Mouse (Mus musculus): ENCODE results near the gene Cdkl1. TPM values are rescaled to one million over a fixed set of nuclear protein-coding genes. Genes with fewer than 3 reads are reported as not detected.

The Cdkl1 gene
- polyA plus RNA-seq (2015; fragmentation: Nextera tagmentation; extraction: Ambion mirVana): 9.3 and 11.9 TPM in 2 replicates

DNA sequence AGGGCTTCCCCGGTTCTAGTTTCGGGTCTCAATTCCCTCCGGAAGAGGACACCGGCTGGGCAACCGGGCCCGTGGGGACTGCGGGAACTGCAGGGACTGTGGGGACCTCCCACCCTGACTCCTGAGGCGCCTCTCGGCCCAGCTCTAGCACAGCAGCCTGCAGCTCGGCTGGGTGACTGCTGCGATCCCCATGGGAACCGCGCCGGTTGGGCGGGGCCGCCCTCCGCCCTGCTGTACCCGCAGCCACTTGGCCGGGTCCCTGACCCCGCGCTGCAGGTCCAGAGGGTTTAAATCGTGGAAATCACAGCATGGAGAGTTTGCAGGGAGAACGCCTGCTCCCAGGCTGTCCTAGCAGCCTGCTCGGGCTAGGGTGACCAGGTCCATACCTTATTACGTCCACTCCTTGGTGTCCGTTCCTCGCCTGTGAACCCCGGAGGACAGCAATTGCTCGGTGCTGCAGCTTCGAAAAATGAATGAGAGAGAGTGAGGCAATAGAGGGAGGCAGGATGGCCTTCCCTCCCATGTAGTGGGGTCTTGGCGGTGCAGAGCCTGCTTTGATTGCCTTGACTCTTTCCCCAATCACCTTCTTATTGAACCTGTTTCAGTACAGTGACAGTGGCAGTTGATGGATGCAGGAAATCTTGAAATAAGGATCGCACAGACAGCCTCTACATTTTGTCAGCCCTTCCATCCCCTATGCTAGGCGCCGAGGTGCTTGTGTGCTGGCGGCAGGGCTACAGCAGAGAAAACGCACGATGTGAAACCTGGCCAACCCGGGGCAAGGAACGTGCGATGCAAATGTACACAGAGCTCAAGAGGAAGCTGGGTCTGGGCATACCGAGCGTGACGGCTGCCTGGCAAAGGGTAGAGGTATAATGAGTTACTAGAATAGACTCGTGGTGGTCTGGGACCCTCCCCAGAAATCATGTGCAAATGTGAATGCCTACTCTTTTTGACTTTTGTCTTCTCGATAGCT is at the start of gene Cdkl1:
TSS of gene Cdkl1 (minus strand) at position 738 of the 976 bp plus-strand sequence.
- peak within 1 kb of the TSS; percentile 74 for H3K9ac ChIP-seq (replicated peaks)

GRCm38 (mm10) chr12:69838376-69838775 is 47.3 kb upstream of the Cdkl1 start:
- no peaks in the 10 kb centered on the region for H3K27me3 ChIP-seq (replicated peaks)
- H3K4me1 ChIP-seq: no peaks in the 10 kb centered on the region
- no peak overlapping the region for H3K9ac ChIP-seq (replicated peaks)
- H3K4me2 ChIP-seq: no peak overlapping the region
- H3K27ac ChIP-seq (replicated peaks): no peak overlapping the region
- peaks cover 33% of the 10 kb centered on the region for H3K36me3 ChIP-seq
- WGBS: 82% methylated on average over 11 of the region's 11 CpGs
- no peak for ATAC-seq (ENCODE audit: low FRiP score)
- no peaks in the 10 kb centered on the region for H3K9me3 ChIP-seq (replicated peaks)
- H3K4me3 ChIP-seq (replicated peaks): no peak overlapping the region

More for the DNA sequence above, at the start of gene Cdkl1:
- peak; percentile 86 for ATAC-seq (ENCODE audit: low FRiP score)
- Histone ChIP-seq H3K36me3 (no peaks in the 10 kb centered on the region), H3K4me1 (peaks cover 21% of the 10 kb centered on the region), H3K4me2 (peak within 1 kb of the TSS; percentile 98), H3K9me3 (replicated peaks) (no peaks in the 10 kb centered on the region), H3K27me3 (replicated peaks) (no peaks in the 10 kb centered on the region), H3K27ac (replicated peaks) (peak within 1 kb of the TSS; percentile 68), H3K4me3 (replicated peaks) (peak within 1 kb of the TSS; percentile 57)
- whole genome bisulfite sequencing: 1% methylated on average over 45 of the region's 45 CpGs

- no peak overlapping the region for H3K4me2 ChIP-seq
- H3K9me3 ChIP-seq (replicated peaks): no peaks in the 10 kb centered on the region
- H3K9ac ChIP-seq (replicated peaks): no peak overlapping the region
- no peak overlapping the region for H3K27ac ChIP-seq (replicated peaks)
- no peaks in the 10 kb centered on the region for H3K27me3 ChIP-seq (replicated peaks)
- H3K4me3 ChIP-seq (replicated peaks): no peak overlapping the region
- ATAC-seq (ENCODE audit: low FRiP score): no peak
- 77% methylated on average over 12 of the region's 12 CpGs for WGBS
- peaks cover 25% of the 10 kb centered on the region for H3K36me3 ChIP-seq
- H3K4me1 ChIP-seq: no peaks in the 10 kb centered on the region
Measured at GRCm38 (mm10) chr12:69833982-69834604, 43.0 kb upstream of the Cdkl1 start.

DNA sequence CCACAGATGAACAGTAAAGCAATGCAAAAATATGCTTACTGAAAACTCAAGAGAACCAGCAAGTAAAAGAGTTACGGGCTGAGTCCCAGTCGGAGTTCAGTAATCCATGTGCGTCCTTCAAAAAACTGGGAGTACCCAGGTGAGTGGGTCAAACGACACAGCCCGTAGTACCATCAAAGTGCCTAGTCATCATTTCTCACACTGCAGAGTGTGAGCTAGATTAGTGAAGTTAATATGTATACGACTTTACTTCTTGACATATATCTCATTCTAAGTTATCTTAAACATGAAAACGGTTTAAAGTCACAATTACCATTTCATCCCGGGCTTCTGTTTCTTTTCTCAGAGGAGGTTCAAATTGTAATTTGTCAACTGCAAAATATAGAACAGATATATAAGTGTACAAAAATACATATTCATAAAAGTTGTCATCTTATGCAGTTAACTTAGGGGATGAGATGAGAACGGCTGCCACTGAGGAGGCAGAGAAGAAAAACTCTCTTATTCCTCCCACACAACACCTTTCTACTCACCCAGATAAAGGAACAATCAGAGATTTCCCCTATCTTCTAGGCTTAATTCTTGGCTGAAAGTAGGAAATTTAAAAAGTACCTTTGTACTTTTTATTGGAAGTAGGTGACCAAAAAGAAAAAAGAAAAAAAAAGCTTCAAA is 40.3 kb upstream of the Cdkl1 start:
- Histone ChIP-seq H3K4me3 (replicated peaks) (no peak overlapping the region), H3K9ac (replicated peaks) (no peak overlapping the region), H3K4me2 (no peak overlapping the region), H3K36me3 (peaks cover 35% of the 10 kb centered on the region), H3K4me1 (no peaks in the 10 kb centered on the region), H3K9me3 (replicated peaks) (no peaks in the 10 kb centered on the region), H3K27ac (replicated peaks) (no peak overlapping the region), H3K27me3 (replicated peaks) (no peaks in the 10 kb centered on the region)
- WGBS: 94% methylated on average over 9 of the region's 9 CpGs
- ATAC-seq (ENCODE audit: low FRiP score): no peak

DNA sequence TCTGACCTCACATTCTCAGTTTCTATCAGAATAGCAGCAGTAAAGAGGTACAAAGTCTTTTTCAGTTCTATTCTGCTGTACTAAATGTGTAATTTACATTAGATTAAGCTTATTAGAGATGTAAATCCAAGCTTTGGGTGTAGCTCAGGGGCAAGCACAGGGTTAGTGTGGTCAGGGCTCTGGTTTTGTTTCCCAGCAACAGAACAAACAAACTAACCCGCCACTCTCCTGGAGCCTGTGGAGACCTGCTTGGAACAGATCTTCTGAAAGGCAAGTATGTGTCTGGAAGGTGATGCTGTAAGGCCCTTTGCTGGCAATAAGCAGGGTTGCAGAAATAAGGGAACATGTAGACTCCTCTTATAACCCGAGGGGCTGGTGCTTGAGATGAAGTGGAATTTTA is 37.1 kb upstream of the Cdkl1 start:
- H3K9me3 ChIP-seq (replicated peaks): no peaks in the 10 kb centered on the region
- ATAC-seq (ENCODE audit: low FRiP score): no peak
- no peaks in the 10 kb centered on the region for H3K4me1 ChIP-seq
- H3K27me3 ChIP-seq (replicated peaks): no peaks in the 10 kb centered on the region
- H3K4me3 ChIP-seq (replicated peaks): no peak overlapping the region
- 72% methylated on average over 2 of the region's 2 CpGs for WGBS
- H3K9ac ChIP-seq (replicated peaks): no peak overlapping the region
- peaks cover 45% of the 10 kb centered on the region for H3K36me3 ChIP-seq
- H3K4me2 ChIP-seq: no peak overlapping the region
- no peak overlapping the region for H3K27ac ChIP-seq (replicated peaks)

- no peak overlapping the region for H3K4me2 ChIP-seq
- no peak overlapping the region for H3K9ac ChIP-seq (replicated peaks)
- no peak for ATAC-seq (ENCODE audit: low FRiP score)
- H3K36me3 ChIP-seq: peaks cover 66% of the 10 kb centered on the region
- H3K27ac ChIP-seq (replicated peaks): no peak overlapping the region
- WGBS: 85% methylated on average over 9 of the region's 9 CpGs
- H3K9me3 ChIP-seq (replicated peaks): no peaks in the 10 kb centered on the region
- H3K4me3 ChIP-seq (replicated peaks): no peak overlapping the region
- H3K4me1 ChIP-seq: no peaks in the 10 kb centered on the region
- H3K27me3 ChIP-seq (replicated peaks): no peaks in the 10 kb centered on the region
Measured at GRCm38 (mm10) chr12:69824881-69825597, 34.0 kb upstream of the Cdkl1 start.

DNA sequence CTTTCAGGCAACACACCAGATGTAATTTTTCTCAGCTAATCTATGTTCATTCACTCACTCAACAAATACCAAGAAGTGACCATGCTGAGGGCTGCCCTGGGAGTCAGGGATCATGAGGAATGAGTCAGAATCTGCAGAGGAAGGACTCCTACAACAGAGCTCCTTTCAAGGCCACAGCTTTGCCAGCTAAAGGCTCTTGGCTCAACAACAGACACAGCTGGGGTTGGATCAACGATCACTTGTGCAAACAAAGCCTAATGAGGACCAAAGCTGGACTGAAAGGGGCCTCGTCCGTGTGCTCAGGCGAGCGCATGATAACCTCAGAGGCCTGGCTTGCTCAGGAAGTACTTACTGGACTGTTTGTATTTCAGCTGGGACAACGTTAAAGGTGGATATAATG is 23.2 kb upstream of the Cdkl1 start:
- Histone ChIP-seq H3K27ac (replicated peaks) (no peak overlapping the region), H3K9ac (replicated peaks) (no peak overlapping the region)

GRCm38 (mm10) chr12:69813596-69813995 is 22.5 kb upstream of the Cdkl1 start:
- Histone ChIP-seq H3K4me3 (replicated peaks) (no peak overlapping the region), H3K27me3 (replicated peaks) (no peaks in the 10 kb centered on the region), H3K36me3 (peaks cover 51% of the 10 kb centered on the region), H3K4me1 (no peaks in the 10 kb centered on the region), H3K27ac (replicated peaks) (no peak overlapping the region), H3K9me3 (replicated peaks) (no peaks in the 10 kb centered on the region), H3K9ac (replicated peaks) (no peak overlapping the region), H3K4me2 (no peak overlapping the region)
- ATAC-seq (ENCODE audit: low FRiP score): no peak
- WGBS: 68% methylated on average over 2 of the region's 2 CpGs

More for the DNA sequence above, 23.2 kb upstream of the Cdkl1 start:
- Histone ChIP-seq H3K9me3 (replicated peaks) (no peaks in the 10 kb centered on the region), H3K4me1 (no peaks in the 10 kb centered on the region), H3K4me2 (no peak overlapping the region), H3K27me3 (replicated peaks) (no peaks in the 10 kb centered on the region), H3K36me3 (peaks cover 57% of the 10 kb centered on the region), H3K4me3 (replicated peaks) (no peak overlapping the region)
- ATAC-seq (ENCODE audit: low FRiP score): no peak
- 28% methylated on average over 6 of the region's 6 CpGs for WGBS

DNA sequence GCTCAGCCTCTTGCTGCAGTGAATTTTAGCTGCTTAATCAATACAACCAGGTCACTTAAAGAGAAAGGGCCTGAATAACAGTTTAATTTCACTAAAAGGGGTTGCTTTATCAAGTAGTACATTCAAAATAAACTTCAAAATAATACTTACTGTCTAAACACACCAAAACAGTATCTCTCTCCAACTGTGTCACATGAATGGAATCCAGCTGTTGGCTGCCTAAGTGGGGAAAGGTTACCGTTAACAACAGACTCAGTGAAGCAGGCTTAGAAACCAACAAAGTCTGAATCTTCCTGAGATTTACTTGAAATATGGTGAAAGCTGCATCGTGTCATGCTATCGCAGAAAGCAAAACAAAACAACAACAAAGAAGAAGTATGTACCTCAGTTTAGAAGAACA is 21.9 kb upstream of the Cdkl1 start:
- H3K36me3 ChIP-seq: peaks cover 46% of the 10 kb centered on the region
- H3K4me3 ChIP-seq (replicated peaks): no peak overlapping the region
- no peak overlapping the region for H3K27ac ChIP-seq (replicated peaks)
- H3K4me2 ChIP-seq: no peak overlapping the region
- ATAC-seq (ENCODE audit: low FRiP score): no peak
- WGBS: 82% methylated on average over 3 of the region's 3 CpGs
- no peaks in the 10 kb centered on the region for H3K27me3 ChIP-seq (replicated peaks)
- H3K4me1 ChIP-seq: no peaks in the 10 kb centered on the region
- H3K9me3 ChIP-seq (replicated peaks): no peaks in the 10 kb centered on the region
- H3K9ac ChIP-seq (replicated peaks): no peak overlapping the region

DNA sequence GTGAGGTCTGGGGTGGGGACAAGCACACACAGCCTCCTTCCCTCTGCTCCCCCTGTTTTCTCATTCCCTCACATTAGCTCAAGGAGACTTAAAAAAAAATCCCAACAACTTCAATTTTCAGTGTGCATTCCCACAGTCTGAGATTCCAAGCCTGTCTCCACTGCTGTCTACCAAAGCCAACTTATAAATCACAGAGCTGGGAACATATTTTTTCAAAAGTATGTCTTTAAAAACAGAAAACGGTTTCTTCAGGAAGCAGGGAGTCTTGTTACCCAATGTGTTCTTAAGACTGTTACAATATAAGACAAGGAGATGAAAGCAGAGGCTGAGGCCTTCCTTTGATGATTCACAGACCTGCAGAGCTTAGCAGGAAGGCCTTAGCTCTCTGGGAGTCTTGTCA is 20.9 kb upstream of the Cdkl1 start:
- Histone ChIP-seq H3K4me2 (no peak overlapping the region), H3K27me3 (replicated peaks) (no peaks in the 10 kb centered on the region), H3K9ac (replicated peaks) (no peak overlapping the region), H3K36me3 (peaks cover 41% of the 10 kb centered on the region), H3K4me3 (replicated peaks) (no peak overlapping the region), H3K9me3 (replicated peaks) (no peaks in the 10 kb centered on the region), H3K27ac (replicated peaks) (no peak overlapping the region), H3K4me1 (no peaks in the 10 kb centered on the region)
- no peak for ATAC-seq (ENCODE audit: low FRiP score)
- WGBS: 67% methylated on average over 1 of the region's 1 CpGs

DNA sequence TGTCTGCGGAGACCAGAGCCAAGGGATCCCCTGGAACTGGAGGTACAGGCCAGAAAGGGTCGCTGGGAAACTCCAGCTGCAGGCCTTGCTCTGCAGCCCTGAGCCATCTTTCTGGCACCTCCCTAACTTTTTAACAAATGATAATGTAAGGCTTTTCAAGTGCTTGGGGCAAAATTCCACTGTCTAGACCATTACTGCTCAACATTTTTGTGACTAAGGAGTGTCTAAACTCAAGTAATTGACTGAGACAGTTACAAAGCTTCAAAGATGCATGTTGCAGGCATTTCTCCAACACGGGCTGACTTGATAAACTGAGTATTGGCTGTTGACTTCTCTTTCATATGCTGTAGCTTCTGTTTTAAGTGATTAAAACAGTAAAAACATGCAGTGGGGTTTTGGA is 18.4 kb upstream of the Cdkl1 start:
- Histone ChIP-seq H3K9me3 (replicated peaks) (no peaks in the 10 kb centered on the region), H3K27me3 (replicated peaks) (no peaks in the 10 kb centered on the region), H3K36me3 (peaks cover 35% of the 10 kb centered on the region), H3K4me3 (replicated peaks) (no peak overlapping the region), H3K4me2 (no peak overlapping the region), H3K27ac (replicated peaks) (no peak overlapping the region), H3K9ac (replicated peaks) (no peak overlapping the region), H3K4me1 (no peaks in the 10 kb centered on the region)
- ATAC-seq (ENCODE audit: low FRiP score): no peak
- WGBS: 84% methylated on average over 3 of the region's 3 CpGs

Data from neural tube, embryonic 15.5 days (tissue).